Mouse (Mus musculus): ENCODE measurements around the gene Plg.

Plg gene

GRCm38 (mm10) chr17:12377981-12378705 is at the start of gene Plg:
Plg (plus strand) TSS chr17:12378608.
- no peak for DNase-seq

GRCm38 (mm10) chr17:12335115-12335514 is 43.3 kb upstream of the Plg start:
- no peak for DNase-seq

GRCm38 (mm10) chr17:12336073-12336868 is 42.1 kb upstream of the Plg start:
- no peak for DNase-seq

GRCm38 (mm10) chr17:12337156-12337555 is 41.3 kb upstream of the Plg start:
- no peak for DNase-seq

GRCm38 (mm10) chr17:12343702-12344376 is 34.6 kb upstream of the Plg start:
- DNase-seq, result no peak

GRCm38 (mm10) chr17:12347462-12347861 is 30.9 kb upstream of the Plg start:
- DNase-seq, result no peak

GRCm38 (mm10) chr17:12351564-12351963 is 26.8 kb upstream of the Plg start:
- no peak for DNase-seq

- no peak for DNase-seq
Measured at GRCm38 (mm10) chr17:12352781-12353180, 25.6 kb upstream of the Plg start.

- DNase-seq, result no peak
Measured at GRCm38 (mm10) chr17:12359876-12360275, 18.5 kb upstream of the Plg start.

- DNase-seq, result no peak
Measured at GRCm38 (mm10) chr17:12363601-12364425, 14.6 kb upstream of the Plg start.

GRCm38 (mm10) chr17:12364426-12364735 is 14.0 kb upstream of the Plg start:
- no peak for DNase-seq

GRCm38 (mm10) chr17:12367373-12367930 is 11.0 kb upstream of the Plg start:
- peak; percentile 67 to 74 for DNase-seq

GRCm38 (mm10) chr17:12369393-12369792 is 9.0 kb upstream of the Plg start:
- no peak for DNase-seq

- no peak for DNase-seq
Measured at GRCm38 (mm10) chr17:12370289-12370688, 8.1 kb upstream of the Plg start.

GRCm38 (mm10) chr17:12371310-12371925 is 7.0 kb upstream of the Plg start:
- peak in 1 of 2 experiments; percentile 19 for DNase-seq

GRCm38 (mm10) chr17:12372021-12372420 is 6.4 kb upstream of the Plg start:
- DNase-seq, result peak; percentile 69 to 79

GRCm38 (mm10) chr17:12373601-12374144 is 4.7 kb upstream of the Plg start:
- no peak for DNase-seq

- no peak for DNase-seq
Measured at GRCm38 (mm10) chr17:12380287-12380686, 1.9 kb downstream of the Plg start.

GRCm38 (mm10) chr17:12381579-12381978 is 3.2 kb downstream of the Plg start:
- no peak for DNase-seq

- DNase-seq, result no peak
Measured at GRCm38 (mm10) chr17:12382531-12382930, 4.1 kb downstream of the Plg start.

GRCm38 (mm10) chr17:12385049-12385794 is 6.8 kb downstream of the Plg start:
- DNase-seq, result no peak

Measured in lung, postnatal 4 days (tissue).